Mouse (Mus musculus) liver (tissue): ENCODE measurements at regions not wholly inside any gene's neighbourhood (a gene's known extent, or its start where the extent isn't known, plus 50 kb on each side); places are given as distances from the start of the nearest gene placed in this dataset.

Experiments used
- DNase-seq: peaks from one replicate; pipeline ENCODE4 v3.0.0-alpha.2; 2020; ENCODE audit warnings: mixed read lengths

GRCm38 (mm10) chr4:9081701-9082562 lies 843.1 kb upstream of the Car8 start:
- no peak for DNase-seq

- DNase-seq = no peak
Observed at GRCm38 (mm10) chr4:9080821-9081493, 842.1 kb upstream of the Car8 start.

GRCm38 (mm10) chr4:9079828-9080245 lies 841.0 kb upstream of the Car8 start:
- no peak for DNase-seq

- DNase-seq = no peak
Observed at GRCm38 (mm10) chr4:9074447-9074846, 835.6 kb upstream of the Car8 start.

GRCm38 (mm10) chr4:9073736-9074428 lies 835.0 kb upstream of the Car8 start:
- no peak for DNase-seq

- no peak for DNase-seq
Observed at GRCm38 (mm10) chr4:9072321-9072720, 833.5 kb upstream of the Car8 start.

GRCm38 (mm10) chr4:9067874-9068273 lies 829.0 kb upstream of the Car8 start:
- DNase-seq = no peak

- DNase-seq = no peak
Observed at GRCm38 (mm10) chr4:9065981-9066815, 827.4 kb upstream of the Car8 start.

GRCm38 (mm10) chr4:9061941-9062340 lies 823.1 kb upstream of the Car8 start:
- no peak for DNase-seq

GRCm38 (mm10) chr4:9060221-9060620 lies 821.4 kb upstream of the Car8 start:
- no peak for DNase-seq

- no peak for DNase-seq
Observed at GRCm38 (mm10) chr4:9057676-9058075, 818.8 kb upstream of the Car8 start.

- DNase-seq = no peak
Observed at GRCm38 (mm10) chr4:9057113-9057512, 818.3 kb upstream of the Car8 start.

- DNase-seq = no peak
Observed at GRCm38 (mm10) chr4:9055876-9056275, 817.0 kb upstream of the Car8 start.

GRCm38 (mm10) chr4:9055266-9055820 lies 816.5 kb upstream of the Car8 start:
- DNase-seq = no peak

- DNase-seq = no peak
Observed at GRCm38 (mm10) chr4:9048817-9049216, 810.0 kb upstream of the Car8 start.

- DNase-seq = no peak
Observed at GRCm38 (mm10) chr4:9047151-9047550, 808.3 kb upstream of the Car8 start.

GRCm38 (mm10) chr4:9046436-9046835 lies 807.6 kb upstream of the Car8 start:
- no peak for DNase-seq

GRCm38 (mm10) chr4:9046030-9046429 lies 807.2 kb upstream of the Car8 start:
- DNase-seq = no peak

- no peak for DNase-seq
Observed at GRCm38 (mm10) chr4:9036005-9036404, 797.2 kb upstream of the Car8 start.

GRCm38 (mm10) chr4:9035350-9035749 lies 796.5 kb upstream of the Car8 start:
- no peak for DNase-seq

- no peak for DNase-seq
Observed at GRCm38 (mm10) chr4:9034280-9034679, 795.4 kb upstream of the Car8 start.

GRCm38 (mm10) chr4:9033106-9033642 lies 794.3 kb upstream of the Car8 start:
- DNase-seq = no peak
